Mouse (Mus musculus) bone marrow, adult 2 months (tissue): ENCODE results near the gene Atp1a2.

ENCODE experiments used
- CTCF ChIP-seq: fragments of 200-500 bp; IDR thresholded peaks from 2 replicates; pipeline ENCODE4 v1.5.1; 2011; ENCODE audit warnings: low read length, control low read depth; ENCODE audit not compliant: control insufficient read depth, insufficient read depth
- POLR2A ChIP-seq: fragments of 200-500 bp; IDR thresholded peaks from 2 replicates; pipeline ENCODE4 v1.6.1; 2011; ENCODE audit warnings: low read depth, mild to moderate bottlenecking, control low read depth, low read length, borderline replicate concordance; ENCODE audit not compliant: control insufficient read depth

DNA sequence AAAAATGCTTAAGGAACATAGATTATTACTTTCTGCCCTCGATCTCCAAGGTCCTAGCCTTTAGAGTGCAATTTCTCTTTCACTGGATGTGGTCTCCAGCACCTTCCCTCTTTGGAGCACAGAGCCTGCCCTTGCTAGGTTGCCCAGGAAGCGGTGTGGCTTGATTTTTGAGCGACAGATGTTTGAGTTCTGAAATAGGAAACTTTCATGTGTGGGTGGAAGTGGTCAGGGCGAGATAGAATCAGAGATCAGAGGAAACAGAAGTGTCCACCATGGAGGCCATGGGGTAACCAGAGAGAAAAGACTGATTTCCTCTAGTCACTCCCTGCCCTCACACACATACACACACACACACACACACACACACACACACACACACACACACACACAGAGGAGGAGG, 8.3 kb upstream of the Atp1a2 start:
- no peak for TF ChIP-seq CTCF
- TF ChIP-seq POLR2A, result no peak
